Mouse (Mus musculus) frontal cortex, postnatal 25 days (tissue): ENCODE measurements at regions not wholly inside any gene's neighbourhood (a gene's known extent, or its start where the extent isn't known, plus 50 kb on each side); places are given as distances from the start of the nearest gene placed in this dataset.

ENCODE experiments used
- DNase-seq, 2 experiments: peaks; one replicate each; pipeline ENCODE4 v3.0.0; 2022; ENCODE audit warnings: low spot score in 2 of 2

DNA sequence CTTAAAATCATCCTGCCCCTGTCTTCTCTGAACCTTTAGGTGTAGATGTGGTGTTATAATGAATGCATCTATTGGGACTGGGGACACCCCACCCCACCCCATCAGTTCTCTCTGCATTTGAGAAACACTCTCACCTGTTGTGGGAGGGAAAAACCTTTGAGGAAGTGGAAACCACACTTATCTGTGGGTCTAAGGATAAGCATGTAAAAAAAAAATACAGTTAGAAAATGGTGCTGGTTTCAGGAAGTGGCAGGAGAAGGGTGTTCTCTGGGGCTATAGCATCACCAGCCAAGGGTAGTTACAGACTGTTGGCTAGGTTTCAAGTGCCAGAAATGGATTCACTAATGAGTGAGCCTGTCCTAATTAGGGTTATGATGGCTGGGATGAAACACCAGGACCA, 91.1 kb upstream of the Rbm19 start:
- no peak for DNase-seq

DNA sequence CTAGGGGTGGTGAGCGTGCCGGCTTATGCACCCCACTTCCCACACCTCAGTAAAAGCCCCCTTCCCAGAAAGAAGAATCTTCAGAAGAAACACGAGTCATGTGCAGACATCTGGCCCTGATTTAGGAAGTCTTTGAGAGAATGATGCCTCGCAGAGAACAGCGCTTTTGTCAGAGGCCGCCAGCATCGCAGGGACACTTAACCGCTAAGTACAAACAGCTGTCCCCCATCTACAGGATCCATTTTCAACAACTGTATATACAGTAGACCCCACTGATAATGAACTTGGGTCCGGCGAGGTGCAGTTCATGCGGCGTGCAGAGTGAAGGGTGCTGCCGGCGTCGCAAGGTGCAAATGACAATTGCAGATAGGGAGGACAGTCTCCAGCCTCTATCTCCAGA, 85.4 kb upstream of the Rbm19 start:
- no peak for DNase-seq

DNA sequence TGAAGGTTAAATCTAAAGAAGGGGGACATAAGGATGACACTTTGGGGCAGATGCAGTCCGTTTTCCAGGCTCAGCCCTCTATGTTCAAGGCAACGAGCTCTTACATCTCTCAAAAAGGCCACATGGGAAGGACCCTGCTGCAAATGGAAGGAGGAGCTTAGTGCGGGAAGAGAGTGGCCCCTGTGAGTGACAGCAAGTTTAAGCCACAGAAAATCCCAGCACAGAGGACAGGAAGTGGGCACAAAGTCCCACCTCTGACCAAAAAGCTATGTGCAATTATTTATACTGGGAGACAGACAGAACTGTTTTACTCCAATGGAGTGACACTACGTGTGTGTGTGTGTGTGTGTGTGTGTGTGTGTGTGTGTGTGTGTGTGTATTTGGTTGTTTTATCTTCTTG, 84.7 kb upstream of the Rbm19 start:
- DNase-seq: no peak

DNA sequence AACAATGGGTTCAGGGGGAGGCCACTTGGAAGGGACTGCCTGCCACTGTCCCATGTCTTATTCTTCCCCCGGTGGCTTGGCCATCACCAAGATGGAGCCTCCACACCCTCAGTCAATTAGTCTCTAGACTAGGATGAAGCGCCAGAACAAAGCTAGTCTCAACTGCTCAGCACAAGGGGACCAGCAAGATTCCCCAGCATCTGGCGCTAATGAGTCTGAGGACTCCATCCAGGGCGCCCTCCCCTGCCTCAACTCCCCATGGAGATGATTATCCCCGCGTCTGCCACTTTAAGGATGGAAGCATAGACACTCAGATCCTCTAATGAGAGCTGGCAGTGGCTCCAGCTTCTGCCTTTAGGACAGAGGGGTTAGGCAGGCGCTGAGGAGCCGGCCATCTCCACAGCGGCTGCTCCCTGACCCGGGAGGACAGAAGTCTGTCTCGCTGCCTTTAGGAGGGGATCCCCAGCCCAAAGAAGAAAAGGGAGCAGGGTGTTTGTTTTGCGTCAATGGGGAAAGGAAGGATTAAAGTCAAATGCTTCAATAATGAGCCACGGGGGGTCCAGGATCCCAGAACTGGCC, 81.7 kb upstream of the Rbm19 start:
- no peak for DNase-seq

DNA sequence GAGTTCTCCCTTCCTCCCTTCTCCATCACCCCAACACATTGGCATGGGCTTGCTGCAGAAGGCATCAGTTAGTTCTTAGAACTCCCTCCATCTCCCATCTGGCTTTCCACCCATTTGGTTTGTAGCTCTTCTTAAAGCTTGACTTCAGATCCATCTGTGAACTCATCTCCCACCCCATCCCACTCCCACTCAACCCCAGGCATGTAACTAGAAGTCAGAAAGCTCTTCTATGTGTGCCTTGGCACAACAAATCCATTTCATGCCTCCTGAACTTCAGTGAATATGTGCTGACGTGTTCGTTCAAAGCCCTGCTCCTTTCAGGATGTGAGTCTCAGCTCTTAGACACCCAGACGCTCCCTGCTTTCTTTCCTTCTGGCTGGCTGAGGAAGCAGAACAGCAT, 81.0 kb upstream of the Rbm19 start:
- DNase-seq: peak in 1 of 2 experiments; percentile 10

DNA sequence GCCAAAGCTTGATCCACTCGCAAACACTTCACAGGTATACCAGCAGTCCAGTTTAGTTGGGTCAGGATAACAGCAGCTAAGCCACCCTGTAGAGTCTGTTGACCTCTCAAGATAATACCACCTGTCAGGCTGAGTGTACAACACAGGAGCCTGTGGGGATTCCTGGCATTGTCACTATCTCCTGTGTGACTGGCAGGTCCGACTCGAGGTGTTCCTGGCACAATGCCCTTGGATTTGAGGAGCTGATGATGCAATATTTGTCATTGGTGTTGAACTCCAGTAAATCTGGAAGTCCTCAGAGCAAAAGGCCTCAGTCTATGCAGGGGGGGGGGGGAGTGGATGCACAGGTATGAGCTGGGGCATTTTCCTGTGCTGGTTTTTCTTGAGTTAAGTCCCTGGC, 78.5 kb upstream of the Rbm19 start:
- no peak for DNase-seq

DNA sequence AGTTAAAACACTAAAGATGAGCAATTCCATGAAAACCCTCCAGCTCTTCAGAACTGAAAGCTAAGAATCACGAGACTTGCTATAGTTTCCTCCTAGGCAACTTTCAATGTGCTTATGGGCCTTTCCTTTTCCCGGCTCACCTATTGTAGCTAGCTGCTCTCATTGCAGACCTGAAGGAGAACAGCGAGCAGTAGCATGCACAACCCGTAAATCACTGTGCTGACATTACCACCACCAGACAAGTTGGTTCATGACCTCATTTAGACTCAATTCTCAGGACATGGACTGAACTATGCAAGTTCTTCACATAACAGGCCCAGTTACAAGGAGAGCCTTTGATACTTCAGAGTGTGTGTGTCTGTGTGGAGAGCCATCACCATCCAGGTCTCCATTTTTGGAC, 72.5 kb upstream of the Rbm19 start:
- no peak for DNase-seq

DNA sequence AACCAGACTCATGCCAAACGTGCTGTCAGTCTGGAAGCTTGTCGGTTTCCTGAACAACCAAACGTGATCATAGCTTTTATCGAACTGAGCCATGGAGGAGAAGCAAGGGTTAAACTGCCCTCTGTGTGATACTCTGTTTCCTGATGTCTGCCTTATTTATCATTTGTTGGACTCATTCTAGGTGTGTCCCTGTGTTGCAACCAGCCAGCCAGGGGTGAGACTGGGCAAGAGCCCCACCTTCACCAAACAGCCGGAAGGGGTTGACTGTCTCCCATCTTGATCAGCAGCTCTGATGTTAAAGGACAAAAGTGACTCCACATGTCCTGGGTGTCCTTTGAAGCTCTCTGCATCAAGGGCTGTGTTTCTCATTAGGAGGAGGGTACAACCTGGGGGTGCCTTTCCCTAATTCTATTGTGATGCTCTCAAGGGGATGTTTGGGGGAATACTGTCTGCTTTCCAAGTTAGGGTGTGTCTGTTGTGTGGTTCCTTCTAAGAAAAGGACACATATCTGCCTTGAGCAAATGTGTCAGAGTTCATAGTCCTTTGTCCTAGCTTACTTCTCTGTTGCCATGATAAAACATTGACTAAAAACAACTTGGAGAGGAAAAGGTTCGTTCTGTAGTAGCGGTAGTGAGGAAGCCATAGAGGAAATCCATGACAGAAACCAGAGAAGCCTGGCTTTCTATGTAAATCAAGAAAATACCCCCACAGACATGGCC, 67.0 kb upstream of the Rbm19 start:
- DNase-seq: no peak

DNA sequence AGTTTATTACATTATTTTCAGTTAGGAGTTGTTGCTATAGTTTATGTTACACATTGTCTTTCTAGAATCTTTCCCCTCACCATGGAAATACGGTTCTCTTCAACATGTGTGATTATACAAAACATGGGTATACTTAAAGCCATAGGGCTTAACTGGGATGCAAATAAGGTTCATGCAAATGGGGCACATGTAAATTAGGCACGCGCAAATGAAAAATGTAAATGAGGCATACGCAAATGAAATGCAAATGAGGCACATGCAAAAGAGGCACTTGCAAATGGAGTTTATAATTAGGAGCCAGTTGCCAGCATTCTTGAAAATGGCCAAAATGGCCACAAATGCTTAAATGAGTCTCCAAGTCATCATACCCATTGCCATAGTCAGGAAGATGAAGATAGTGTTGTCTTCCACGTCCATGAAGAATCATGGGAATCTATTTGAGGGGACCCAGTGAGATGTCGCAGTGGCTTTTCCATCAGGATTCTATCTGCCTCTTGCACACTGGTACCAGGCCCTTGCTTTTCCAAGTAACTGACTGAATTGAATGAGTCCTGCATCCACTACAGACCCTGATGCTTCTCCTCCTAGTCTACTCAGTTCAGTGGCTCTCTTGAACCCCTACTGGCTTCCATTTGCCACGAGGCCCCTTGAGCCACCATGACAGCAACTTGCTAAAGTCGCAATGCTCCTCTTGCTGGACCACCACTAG, 65.4 kb upstream of the Rbm19 start:
- no peak for DNase-seq

DNA sequence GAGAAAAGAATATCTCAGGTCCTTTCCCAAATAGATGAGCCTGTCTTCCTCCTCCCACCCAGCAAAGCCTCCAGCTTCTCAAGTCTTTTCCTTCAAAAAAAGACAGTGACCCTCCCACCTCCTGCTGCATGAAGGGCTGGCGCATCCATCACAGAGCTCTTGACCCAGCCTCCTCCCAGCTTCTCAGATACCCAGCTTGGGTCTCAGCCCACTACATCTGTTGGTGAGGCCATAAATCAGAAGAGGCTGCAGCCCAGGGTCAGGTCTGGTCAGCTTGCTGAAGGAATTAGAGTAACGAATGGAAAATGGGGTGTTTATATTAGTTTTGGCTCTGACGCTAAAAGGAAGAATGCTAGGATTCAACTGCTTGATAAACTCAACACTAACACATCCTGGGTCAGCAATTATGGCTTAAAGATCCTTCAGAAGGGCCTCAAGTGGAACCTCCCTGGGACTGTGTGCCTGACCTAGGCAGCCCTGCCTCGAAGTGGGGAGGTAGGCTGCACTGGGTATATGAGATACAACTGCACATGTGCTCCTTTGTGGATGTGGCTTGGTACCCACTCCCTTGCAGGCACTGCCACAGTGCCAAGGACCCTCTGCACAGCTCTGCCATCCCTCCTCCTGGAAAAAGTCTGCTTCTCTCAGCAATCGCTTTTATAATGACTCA, 61.6 kb upstream of the Rbm19 start:
- DNase-seq: no peak
